Mouse (Mus musculus) liver, adult 2 months (tissue): ENCODE data around the gene Gng7. TPM values are rescaled to one million over a fixed set of nuclear protein-coding genes. Genes with fewer than 3 reads are reported as not detected.

Experiments used
- DNase-seq: peaks from one replicate; pipeline ENCODE4 v3.0.0-alpha.2; 2011; ENCODE audit warnings: low read depth, low spot score; ENCODE audit errors: extremely low read depth
- H3K27ac ChIP-seq: fragments of 200-500 bp; replicated peaks from 2 replicates; pipeline ENCODE4 v1.5.1; 2012; ENCODE audit warnings: low read depth, mild to moderate bottlenecking, control low read depth, inconsistent platforms, low read length; ENCODE audit not compliant: insufficient read depth
- H3K27me3 ChIP-seq: fragments of 200-500 bp; 2 replicates; pipeline ENCODE4 v1.6.1; 2012; ENCODE audit warnings: mild to moderate bottlenecking, moderate library complexity, low read length, inconsistent platforms; ENCODE audit not compliant: control insufficient read depth, insufficient read depth
- H3K36me3 ChIP-seq: fragments of 200-500 bp; 2 replicates; pipeline ENCODE4 v1.6.1; 2012; ENCODE audit warnings: low read length, inconsistent platforms; ENCODE audit not compliant: control insufficient read depth, insufficient read depth
- H3K4me1 ChIP-seq: fragments of 200-500 bp; 2 replicates; pipeline ENCODE4 v1.6.1; 2011; ENCODE audit warnings: low read length; ENCODE audit not compliant: control insufficient read depth, insufficient read depth
- H3K4me3 ChIP-seq: fragments of 200-500 bp; 2 replicates; pipeline ENCODE4 v1.5.1; 2011; ENCODE audit warnings: low read depth, mild to moderate bottlenecking, control low read depth, low read length, moderate library complexity; ENCODE audit not compliant: insufficient read depth
- H3K79me2 ChIP-seq: fragments of 200-500 bp; 2 replicates; pipeline ENCODE4 v1.6.1; 2012; ENCODE audit warnings: inconsistent platforms, mild to moderate bottlenecking, low read length, moderate library complexity; ENCODE audit not compliant: control insufficient read depth, insufficient read depth
- H3K9ac ChIP-seq: fragments of 200-500 bp; 2 replicates; pipeline ENCODE4 v1.6.1; 2012; ENCODE audit warnings: low read depth, mild to moderate bottlenecking, control low read depth, inconsistent platforms, low read length
- CTCF ChIP-seq: fragments of 200-500 bp; IDR thresholded peaks from 2 replicates; pipeline ENCODE4 v1.5.1; 2011; ENCODE audit warnings: low read depth, low read length, control low read depth
- POLR2A ChIP-seq: fragments of 200-500 bp; IDR thresholded peaks from 2 replicates; pipeline ENCODE4 v1.6.1; 2011; ENCODE audit warnings: low read length, control low read depth; ENCODE audit not compliant: insufficient read depth; ENCODE audit errors: extremely low read depth
- WGBS: fragments of 180-500 bp; shearing (Covaris S2); methylation state at CpG from one replicate; pipeline ENCODE4 v1.1.7; 2018; 5-methylcytosine and 5-hydroxymethylcytosine counted together
- polyA plus RNA-seq: library from polyadenylated mRNA; depleted of rRNA; stranded (reverse); fragments of >200 nt; gene quantifications from 2 replicates; pipeline ENCODE4 v1.2.3, GENCODE M21; 2012
- total RNA-seq: library from RNA; depleted of rRNA; stranded (reverse); fragments of >200 nt; gene quantifications from 2 replicates; pipeline ENCODE4 v1.2.3, GENCODE M21; 2014

The Gng7 gene
- total and polyA plus RNA-seq, 2 experiments, result 0.09 to 0.65 TPM

GRCm38 (mm10) chr10:81010851-81011250, 3.9 kb downstream of the Gng7 start:
- no peak for TF ChIP-seq CTCF
- TF ChIP-seq POLR2A, result no peak
- DNase-seq, result no peak
- WGBS, result 63% methylated on average over 6 of the region's 6 CpGs

GRCm38 (mm10) chr10:81007240-81007639, 7.5 kb downstream of the Gng7 start:
- no peak overlapping the region for H3K27ac ChIP-seq
- no peak overlapping the region for H3K4me3 ChIP-seq
- no peaks in the 10 kb centered on the region for H3K27me3 ChIP-seq
- no peaks in the 10 kb centered on the region for H3K4me1 ChIP-seq
- TF ChIP-seq CTCF, result no peak
- TF ChIP-seq POLR2A, result no peak
- WGBS, result 43% methylated on average over 7 of the region's 7 CpGs
- no peaks in the 10 kb centered on the region for H3K79me2 ChIP-seq
- no peaks in the 10 kb centered on the region for H3K36me3 ChIP-seq
- H3K9ac ChIP-seq, result no peak overlapping the region
- DNase-seq, result no peak

More at GRCm38 (mm10) chr10:81010851-81011250, 3.9 kb downstream of the Gng7 start:
- Histone ChIP-seq H3K27ac (no peak overlapping the region), H3K79me2 (no peaks in the 10 kb centered on the region), H3K9ac (no peak overlapping the region), H3K4me3 (no peak overlapping the region), H3K36me3 (no peaks in the 10 kb centered on the region), H3K27me3 (no peaks in the 10 kb centered on the region), H3K4me1 (0 out of 2 replicates have a peak, but pooled peaks cover 3% of the 10 kb centered on the region)

GRCm38 (mm10) chr10:81006005-81006677, 8.6 kb downstream of the Gng7 start:
- WGBS, result 96% methylated on average over 7 of the region's 7 CpGs
- Histone ChIP-seq H3K4me1 (no peaks in the 10 kb centered on the region), H3K27me3 (no peaks in the 10 kb centered on the region), H3K4me3 (no peak overlapping the region), H3K9ac (no peak overlapping the region), H3K79me2 (no peaks in the 10 kb centered on the region), H3K27ac (no peak overlapping the region), H3K36me3 (no peaks in the 10 kb centered on the region)
- TF ChIP-seq CTCF (no peak), POLR2A (no peak)
- no peak for DNase-seq

- Histone ChIP-seq H3K4me1 (peaks cover 2% of the 10 kb centered on the region; the same call in 1 of the 2 replicates), H3K79me2 (no peaks in the 10 kb centered on the region), H3K4me3 (no peak overlapping the region), H3K27ac (no peak overlapping the region), H3K36me3 (no peaks in the 10 kb centered on the region), H3K9ac (no peak overlapping the region), H3K27me3 (no peaks in the 10 kb centered on the region)
- 68% methylated on average over 10 of the region's 10 CpGs for WGBS
- DNase-seq, result no peak
- TF ChIP-seq POLR2A (no peak), CTCF (no peak)
Measured at GRCm38 (mm10) chr10:81001161-81001560, 13.6 kb downstream of the Gng7 start.

- Histone ChIP-seq H3K4me1 (peaks cover 2% of the 10 kb centered on the region; the same call in 1 of the 2 replicates), H3K79me2 (no peaks in the 10 kb centered on the region), H3K4me3 (no peak overlapping the region), H3K27ac (no peak overlapping the region), H3K36me3 (no peaks in the 10 kb centered on the region), H3K27me3 (no peaks in the 10 kb centered on the region), H3K9ac (no peak overlapping the region)
- 46% methylated on average over 28 of the region's 28 CpGs for WGBS
- TF ChIP-seq CTCF, result no peak
- TF ChIP-seq POLR2A, result no peak
- no peak for DNase-seq
Measured at GRCm38 (mm10) chr10:81000197-81001062, 14.3 kb downstream of the Gng7 start.
